Mouse (Mus musculus) heart, adult 2 months (tissue): ENCODE measurements around the gene Rps28. TPM values are rescaled to one million over a fixed set of nuclear protein-coding genes. Genes with fewer than 3 reads are reported as not detected.
A peak's percentile ranks its signal among the peaks of the same experiment; 100 is the strongest.

Source experiments
- DNase-seq, 2 experiments: peaks; one replicate each; pipeline ENCODE4 v3.0.0; 2021
- H3K27ac ChIP-seq: fragments of 200-600 bp; 2 replicates; pipeline ENCODE4 v1.8.1; 2022
- H3K27me3 ChIP-seq: fragments of 200-500 bp; 2 replicates; pipeline ENCODE4 v1.6.1; 2012; ENCODE audit warnings: mild to moderate bottlenecking, low read length, inconsistent platforms, mixed read lengths; ENCODE audit not compliant: control insufficient read depth, insufficient read depth
- H3K36me3 ChIP-seq: fragments of 200-500 bp; 2 replicates; pipeline ENCODE4 v1.6.1; 2012; ENCODE audit warnings: low read length, inconsistent platforms; ENCODE audit not compliant: control insufficient read depth, insufficient read depth
- H3K4me1 ChIP-seq: fragments of 200-500 bp; 2 replicates; pipeline ENCODE4 v1.6.1; 2011; ENCODE audit warnings: low read length; ENCODE audit not compliant: control insufficient read depth, insufficient read depth
- H3K4me3 ChIP-seq: fragments of 200-600 bp; 2 replicates; pipeline ENCODE4 v1.8.1; 2022
- H3K79me2 ChIP-seq: fragments of 200-500 bp; replicated peaks from 2 replicates; pipeline ENCODE4 v1.6.1; 2012; ENCODE audit warnings: mild to moderate bottlenecking, inconsistent platforms, low read length, moderate library complexity, mixed read lengths; ENCODE audit not compliant: control insufficient read depth, insufficient read depth
- H3K9ac ChIP-seq: fragments of 200-500 bp; 2 replicates; pipeline ENCODE4 v1.6.1; 2012; ENCODE audit warnings: low read depth, mild to moderate bottlenecking, control low read depth, inconsistent platforms, low read length, mixed read lengths
- CTCF ChIP-seq: fragments of 200-600 bp; IDR thresholded peaks from 2 replicates; pipeline ENCODE4 v1.8.1; 2022; ENCODE audit warnings: antibody characterized with exemption, mild to moderate bottlenecking, moderate library complexity
- EP300 ChIP-seq: fragments of 200-500 bp; IDR thresholded peaks from 2 replicates; pipeline ENCODE4 v1.6.1; 2011; ENCODE audit warnings: low read depth, low read length, control low read depth; ENCODE audit not compliant: insufficient read depth
- POLR2A ChIP-seq: fragments of 200-500 bp; IDR thresholded peaks from 2 replicates; pipeline ENCODE4 v1.6.1; 2011; ENCODE audit warnings: mild to moderate bottlenecking, low read depth, low read length, control low read depth; ENCODE audit not compliant: insufficient read depth
- WGBS: fragments of 180-500 bp; shearing (Covaris S2); methylation state at CpG from one replicate; pipeline ENCODE4 v1.1.7; 2018; 5-methylcytosine and 5-hydroxymethylcytosine counted together
- intact Hi-C: fragments of 180-260 bp; cut with DNase I; formaldehyde crosslinking; loops from one replicate; pipeline ENCODE4 v1.15.1; 2025
- polyA plus RNA-seq: library from polyadenylated mRNA; depleted of rRNA; stranded (reverse); fragments of >200 nt; gene quantifications from 2 replicates; pipeline ENCODE4 v1.2.3, GENCODE M21; 2012
- total RNA-seq, 2 experiments: library from RNA; stranded (reverse); gene quantifications; 2 replicates each; pipeline ENCODE4 v1.2.3; 2021

Gene Rps28
- total and polyA plus RNA-seq, 3 experiments = 480 to 757 (median 683) TPM

GRCm38 (mm10) chr17:33817184-33817968, 7.0 kb downstream of the Rps28 start:
- Histone ChIP-seq H3K4me3 (peak overlapping the region; percentile 83), H3K9ac (peak overlapping the region; percentile 96), H3K27ac (peak overlapping the region; percentile 95), H3K79me2 (no peaks in the 10 kb centered on the region), H3K27me3 (no peaks in the 10 kb centered on the region), H3K4me1 (peaks cover 8% of the 10 kb centered on the region), H3K36me3 (peaks cover 21% of the 10 kb centered on the region)
- intact Hi-C loops = no loop called here
- peak; percentile 87 to 94 for DNase-seq
- no peak for TF ChIP-seq CTCF
- TF ChIP-seq EP300 = peak; percentile 27; the same call in 1 of the 2 replicates
- TF ChIP-seq POLR2A = peak; percentile 89
- under 1% methylated on average over 85 of the region's 89 CpGs for WGBS

GRCm38 (mm10) chr17:33816612-33817011, 7.8 kb downstream of the Rps28 start:
- WGBS = 38% methylated on average over 5 of the region's 5 CpGs
- Histone ChIP-seq H3K27ac (peak overlapping the region; percentile 95), H3K9ac (peak overlapping the region; percentile 96), H3K4me3 (peak overlapping the region; percentile 83), H3K36me3 (peaks cover 19% of the 10 kb centered on the region), H3K79me2 (no peaks in the 10 kb centered on the region), H3K4me1 (peaks cover 8% of the 10 kb centered on the region), H3K27me3 (no peaks in the 10 kb centered on the region)
- TF ChIP-seq CTCF = no peak
- TF ChIP-seq EP300 = 0 out of 2 replicates have a peak, but pooled peaks have one; percentile 10
- intact Hi-C loops = no loop called here
- no peak for DNase-seq

- Histone ChIP-seq H3K4me1 (peaks cover 8% of the 10 kb centered on the region), H3K36me3 (peaks cover 16% of the 10 kb centered on the region), H3K27ac (peak overlapping the region; percentile 95), H3K79me2 (no peaks in the 10 kb centered on the region), H3K27me3 (no peaks in the 10 kb centered on the region), H3K9ac (no peak overlapping the region), H3K4me3 (no peak overlapping the region; the same call in 1 of the 2 replicates)
- DNase-seq = no peak
- TF ChIP-seq POLR2A = no peak
- TF ChIP-seq CTCF = no peak
- TF ChIP-seq EP300 = no peak
- WGBS = 76% methylated on average over 6 of the region's 6 CpGs
- intact Hi-C loops = no loop called here
These were observed 9.0 kb downstream of the Rps28 start for GRCm38 (mm10) chr17:33815399-33815798.

GRCm38 (mm10) chr17:33812990-33813389, 11.4 kb downstream of the Rps28 start:
- Histone ChIP-seq H3K27ac (peak overlapping the region; percentile 95), H3K36me3 (peaks cover 14% of the 10 kb centered on the region), H3K27me3 (no peaks in the 10 kb centered on the region), H3K4me1 (peaks cover 3% of the 10 kb centered on the region), H3K4me3 (peak overlapping the region; percentile 84), H3K79me2 (no peaks in the 10 kb centered on the region), H3K9ac (peak overlapping the region; percentile 61)
- TF ChIP-seq EP300 (peak; percentile 96), CTCF (no peak), POLR2A (peak; percentile 58)
- intact Hi-C loops = no loop called here
- peak; percentile 66 to 78 for DNase-seq
- WGBS = 34% methylated on average over 4 of the region's 4 CpGs

GRCm38 (mm10) chr17:33812475-33812874, 11.9 kb downstream of the Rps28 start:
- Histone ChIP-seq H3K27ac (peak overlapping the region; percentile 95), H3K27me3 (no peaks in the 10 kb centered on the region), H3K4me1 (peaks cover 2% of the 10 kb centered on the region), H3K4me3 (peak overlapping the region; percentile 84), H3K9ac (peak overlapping the region; percentile 28), H3K36me3 (peaks cover 14% of the 10 kb centered on the region), H3K79me2 (no peaks in the 10 kb centered on the region)
- TF ChIP-seq CTCF (no peak), POLR2A (peak; percentile 92), EP300 (peak; percentile 71; the same call in 1 of the 2 replicates)
- intact Hi-C loops = no loop called here
- WGBS = 24% methylated on average over 3 of the region's 3 CpGs
- DNase-seq = peak; percentile 32 to 46

- H3K4me3 ChIP-seq = peak overlapping the region; percentile 84
- peak overlapping the region; percentile 64 for H3K9ac ChIP-seq
- DNase-seq = peak in 1 of 2 experiments; percentile 54
- no peaks in the 10 kb centered on the region for H3K27me3 ChIP-seq
- H3K79me2 ChIP-seq = no peaks in the 10 kb centered on the region
- H3K27ac ChIP-seq = peak overlapping the region; percentile 95
- H3K36me3 ChIP-seq = peaks cover 12% of the 10 kb centered on the region
- WGBS = 7% methylated on average over 7 of the region's 7 CpGs
- H3K4me1 ChIP-seq = no peaks in the 10 kb centered on the region; the same call in none of the 2 replicates
- intact Hi-C loops = loop anchor here (2.0 kb wide), 1 partner anchor 18 kb away; no protein-coding TSS in a partner anchor
- TF ChIP-seq CTCF (no peak), POLR2A (no peak), EP300 (no peak)
These were observed 13.2 kb downstream of the Rps28 start for GRCm38 (mm10) chr17:33811142-33811516.
